Mouse (Mus musculus): Measurements from ENCODE around the gene Gmps.

The Gmps gene

DNA sequence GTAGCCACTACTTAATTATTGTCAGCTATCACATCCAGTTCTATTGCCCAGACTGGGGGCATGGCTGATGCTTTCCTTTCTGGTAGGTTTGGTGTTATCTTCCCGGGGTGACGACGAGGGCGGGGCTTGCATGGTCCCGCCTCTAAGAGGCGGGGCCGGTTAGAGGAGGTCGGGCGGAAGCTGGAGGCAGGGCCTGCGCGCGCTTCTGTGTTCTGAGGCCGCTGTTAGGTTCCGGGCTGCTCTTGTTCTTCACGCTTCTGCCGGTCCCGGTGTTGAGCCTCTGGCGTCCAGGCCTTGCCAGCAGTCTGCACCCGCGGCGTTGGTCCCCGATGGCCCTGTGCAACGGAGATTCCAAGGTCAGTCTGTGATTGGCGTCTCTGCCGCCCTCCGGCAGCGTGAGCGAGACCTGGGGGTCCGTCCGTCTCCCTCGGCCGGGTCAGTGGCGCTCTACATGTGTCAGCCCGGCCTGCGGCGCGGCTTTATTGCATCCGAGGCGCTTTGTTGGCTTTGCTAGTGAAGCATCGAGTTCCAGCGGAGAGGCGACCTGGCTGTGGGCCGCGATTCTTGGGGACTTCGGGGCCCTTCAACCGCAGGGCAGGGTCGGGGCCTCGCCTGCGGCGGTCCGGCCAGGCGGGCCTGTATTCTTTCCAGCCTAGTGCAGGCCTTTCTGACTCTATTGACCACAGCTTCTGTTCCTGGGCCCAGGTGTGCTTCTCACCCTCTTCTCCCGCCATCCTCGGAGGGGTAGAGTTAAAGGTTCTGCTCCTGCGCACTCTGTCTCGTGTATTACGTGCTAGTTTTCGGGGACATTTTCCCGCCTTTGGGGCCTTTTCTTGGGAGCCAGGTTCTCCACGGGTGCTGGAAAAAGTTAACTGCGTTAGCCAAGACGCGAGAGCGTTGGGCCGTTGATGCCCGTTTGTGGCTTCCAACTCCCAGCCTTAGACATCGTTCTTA is at the start of gene Gmps:
Gmps (plus strand) TSS at position 152 of the 954 bp plus-strand sequence.
- DNase-seq: peak; percentile 86

DNA sequence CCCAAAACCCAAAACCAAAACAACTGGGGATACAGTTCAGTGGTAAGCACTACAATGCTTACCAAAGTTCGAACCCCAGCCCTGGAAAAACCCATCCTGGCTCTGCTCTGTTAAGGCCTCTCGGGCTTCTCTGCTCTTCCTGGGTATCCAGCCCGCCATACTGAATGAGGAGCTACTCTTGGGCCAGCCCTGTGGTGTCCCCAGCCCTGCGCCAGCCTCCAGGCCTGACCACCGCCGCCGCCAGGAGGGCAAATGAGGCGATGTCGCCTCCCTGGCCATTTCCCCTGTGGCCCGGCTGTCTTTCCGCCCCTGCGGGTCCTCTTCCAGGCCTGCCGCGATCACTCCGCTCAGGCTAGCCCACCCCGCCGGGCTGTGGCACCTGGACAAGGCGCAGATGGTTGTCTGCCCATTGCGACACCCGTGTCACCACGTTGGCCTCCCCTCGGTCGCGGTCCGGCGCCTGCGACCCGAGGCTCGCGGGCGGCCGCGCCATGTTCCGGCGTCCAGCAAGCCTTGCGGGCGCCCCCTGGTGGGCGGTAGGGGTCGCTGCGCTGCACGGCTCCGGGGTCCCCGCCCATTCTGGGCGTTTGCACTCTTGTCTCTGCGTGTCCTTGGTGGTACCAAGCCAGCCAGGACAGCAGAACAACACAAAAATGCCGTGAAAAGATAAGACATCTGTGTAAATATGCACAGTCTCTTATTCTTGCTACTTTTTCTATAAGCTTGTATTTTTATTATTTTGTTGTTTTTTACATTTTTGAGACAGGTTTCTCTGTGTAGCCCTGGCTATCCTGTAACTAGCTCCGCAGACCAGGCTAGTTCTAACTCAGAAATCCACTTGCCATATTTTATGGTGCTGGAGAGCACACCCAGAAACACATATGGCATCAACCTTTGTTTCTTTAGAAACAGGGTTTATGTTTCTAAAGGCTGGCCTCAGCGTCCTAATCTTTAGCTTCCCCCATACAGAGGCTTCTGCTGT is 46.7 kb upstream of the Gmps start, which contains the start of gene E130311K13Rik:
E130311K13Rik (minus strand) TSS at position 595 of the 982 bp plus-strand sequence.
- DNase-seq: peak; percentile 94

DNA sequence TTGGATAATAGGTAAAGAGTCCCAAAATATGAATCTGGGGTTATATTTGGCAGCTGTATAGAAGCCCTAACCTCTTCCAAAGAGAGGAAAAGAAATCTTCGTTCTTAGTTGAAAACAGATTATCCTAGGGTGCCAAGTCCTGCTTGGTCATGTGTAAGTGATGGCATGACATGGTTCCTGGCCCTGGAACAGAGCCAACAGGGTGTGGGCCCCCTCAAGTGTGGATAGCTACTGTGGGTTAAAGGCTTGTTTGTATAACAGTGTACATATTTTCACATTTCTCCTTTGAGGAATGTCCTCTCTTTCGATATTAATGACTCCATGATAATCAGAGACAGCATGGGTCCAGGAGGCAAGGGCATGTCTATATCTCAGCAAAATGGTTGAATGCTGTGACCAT is 37.0 kb upstream of the Gmps start:
- no peak for DNase-seq

DNA sequence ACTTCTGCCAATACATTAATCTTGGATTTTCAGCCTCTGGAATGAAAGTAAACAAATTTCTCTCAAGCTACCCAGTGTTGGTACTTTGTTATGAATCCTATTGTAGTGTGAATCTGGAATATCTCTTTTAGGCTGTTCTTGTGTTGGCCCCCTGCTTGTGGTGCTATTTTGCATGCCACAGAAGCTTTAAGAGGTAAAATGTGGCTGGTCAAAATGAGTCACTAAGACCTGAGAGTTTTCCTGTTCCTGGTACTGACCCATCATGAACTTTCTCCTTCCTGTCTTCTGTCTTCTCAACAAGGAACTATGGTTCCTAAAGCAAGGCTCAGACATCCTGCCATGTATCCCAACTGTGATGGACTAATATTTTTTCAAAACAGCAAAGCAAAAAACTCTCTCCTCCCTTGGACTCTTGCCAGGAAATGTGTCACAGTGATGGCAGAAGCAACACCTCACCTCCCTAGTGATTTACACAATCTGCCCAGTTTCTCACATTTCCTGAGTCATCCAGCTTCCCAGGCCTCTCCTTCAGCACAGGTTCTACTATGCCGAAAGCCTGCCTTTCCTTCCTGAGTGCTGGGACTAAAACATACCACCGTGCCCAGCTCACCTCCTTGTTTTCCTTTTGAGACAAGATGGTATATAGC is 34.6 kb upstream of the Gmps start:
- DNase-seq: no peak

DNA sequence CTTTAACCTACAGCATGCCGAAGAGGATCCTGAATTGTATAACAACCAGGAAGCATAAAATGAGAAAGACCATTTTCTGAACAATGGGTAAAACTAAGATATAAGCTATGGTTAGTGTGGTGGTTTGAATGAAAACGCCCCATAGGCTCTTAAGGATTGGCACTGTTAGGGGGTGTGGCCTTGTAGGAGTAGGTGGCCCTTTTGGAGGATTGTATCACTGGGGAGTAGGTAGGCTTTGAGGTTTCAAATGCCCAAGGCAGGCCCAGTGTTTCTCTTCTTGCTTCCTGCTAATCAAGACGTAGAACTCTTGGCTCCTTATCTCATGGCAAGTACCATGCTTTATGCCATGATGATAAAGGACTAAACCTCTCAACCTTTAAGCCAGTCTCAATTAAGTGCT is 26.1 kb upstream of the Gmps start:
- DNase-seq: no peak

DNA sequence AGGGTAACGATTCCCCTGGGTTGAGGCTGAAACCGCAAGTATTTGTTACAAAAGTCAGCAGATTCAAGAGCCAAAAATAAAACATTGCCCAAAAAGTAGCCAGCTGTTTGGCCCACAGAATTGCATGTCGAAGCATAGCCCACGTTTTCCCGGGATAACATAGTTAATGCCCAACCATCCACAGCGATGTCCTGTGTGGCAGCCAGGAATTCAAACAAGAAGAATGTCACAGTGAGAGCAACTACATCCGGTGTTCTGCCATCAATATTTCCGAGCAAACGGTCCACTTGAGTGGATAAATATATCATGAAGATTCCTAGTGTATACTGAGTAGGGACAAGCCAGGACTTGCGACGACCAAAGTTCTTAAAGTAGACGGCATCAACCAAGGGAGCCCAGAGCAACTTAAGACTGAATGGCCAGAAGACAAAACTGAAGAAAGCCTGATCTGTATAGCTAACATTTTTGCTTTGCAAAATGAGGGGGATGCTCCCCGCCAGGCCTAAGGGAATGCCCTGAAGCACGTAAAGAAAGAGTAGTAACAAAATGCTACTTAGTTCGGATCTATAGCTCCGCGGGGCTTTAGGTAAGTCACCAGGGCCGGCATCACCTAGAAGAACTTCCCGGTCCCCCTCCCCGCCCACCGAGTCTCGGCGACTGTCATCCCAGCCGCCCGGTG is 12.3 kb upstream of the Gmps start:
- no peak for DNase-seq

DNA sequence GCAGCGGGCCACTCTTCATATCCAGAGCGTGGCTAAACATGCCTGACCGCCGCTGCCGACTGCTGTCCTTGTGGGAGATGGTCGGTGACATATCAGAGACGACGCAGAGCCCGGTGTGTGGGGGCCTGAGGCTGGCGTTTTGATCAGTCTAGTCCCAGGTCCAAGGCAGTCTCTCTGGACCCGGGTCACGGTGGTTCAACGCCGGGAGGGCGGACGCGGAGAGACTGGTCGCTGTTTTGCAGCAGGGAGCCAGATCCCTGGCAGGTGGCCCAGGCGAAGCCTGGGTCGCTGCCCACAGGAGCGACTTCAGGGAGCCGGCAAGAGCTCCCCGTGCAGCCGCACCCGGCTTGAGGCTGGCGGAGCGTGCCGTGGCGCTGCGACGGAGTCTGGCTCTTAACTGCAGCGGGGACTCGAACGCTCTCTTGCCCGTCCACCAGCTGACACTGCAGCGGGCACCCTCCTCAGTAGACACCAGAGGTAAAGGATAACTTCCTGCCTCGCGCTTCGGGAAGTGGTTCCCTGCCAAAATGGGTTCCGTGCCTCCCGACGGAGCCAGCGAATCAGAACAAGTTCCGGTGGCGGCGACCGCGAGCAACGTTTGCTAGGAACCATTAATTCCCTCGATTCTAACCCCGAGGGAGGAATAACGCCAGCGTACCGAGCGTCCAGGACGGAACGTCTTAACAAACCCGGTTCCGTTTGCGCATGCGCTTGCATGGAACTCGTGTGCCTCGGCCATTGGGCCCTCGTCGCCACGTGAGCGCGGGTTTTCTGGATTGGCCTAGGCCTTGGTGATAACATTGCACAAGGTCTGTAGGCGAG is 11.6 kb upstream of the Gmps start, which contains the start of gene Slc33a1:
Slc33a1 (minus strand) TSS at position 669 of the 822 bp plus-strand sequence.
- peak; percentile 100 for DNase-seq

DNA sequence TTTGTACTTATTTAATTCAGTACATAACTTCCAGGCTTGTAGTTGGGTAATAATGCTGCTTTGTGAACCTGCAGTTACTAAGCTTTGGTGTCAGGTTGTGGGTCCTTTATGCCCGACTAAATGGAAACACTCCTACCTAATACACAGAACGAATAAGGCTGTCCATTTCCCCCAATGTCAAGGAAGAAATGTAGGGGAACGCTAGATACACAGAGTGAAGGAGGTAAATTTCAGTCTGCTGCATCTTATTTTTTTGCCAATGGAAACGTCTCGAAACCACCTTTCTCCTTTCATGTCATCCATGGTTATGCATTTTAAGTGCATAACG is 11.0 kb upstream of the Gmps start:
- no peak for DNase-seq

DNA sequence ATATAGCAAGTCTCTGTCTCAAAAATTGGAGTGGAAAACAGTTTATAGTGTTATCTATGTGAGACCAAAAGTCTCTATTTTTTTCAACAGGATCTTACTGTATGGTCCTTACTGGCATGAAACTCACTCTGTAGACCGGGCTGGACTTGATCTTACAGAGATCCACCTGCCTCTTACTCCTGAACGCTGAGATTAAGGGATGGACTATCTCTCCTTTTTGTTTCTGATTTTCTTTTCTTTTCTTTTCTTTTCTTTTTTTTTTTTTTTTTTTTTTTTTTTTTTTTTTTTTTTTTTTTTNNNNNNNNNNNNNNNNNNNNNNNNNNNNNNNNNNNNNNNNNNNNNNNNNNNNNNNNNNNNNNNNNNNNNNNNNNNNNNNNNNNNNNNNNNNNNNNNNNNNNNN is 10.0 kb upstream of the Gmps start:
- no peak for DNase-seq

DNA sequence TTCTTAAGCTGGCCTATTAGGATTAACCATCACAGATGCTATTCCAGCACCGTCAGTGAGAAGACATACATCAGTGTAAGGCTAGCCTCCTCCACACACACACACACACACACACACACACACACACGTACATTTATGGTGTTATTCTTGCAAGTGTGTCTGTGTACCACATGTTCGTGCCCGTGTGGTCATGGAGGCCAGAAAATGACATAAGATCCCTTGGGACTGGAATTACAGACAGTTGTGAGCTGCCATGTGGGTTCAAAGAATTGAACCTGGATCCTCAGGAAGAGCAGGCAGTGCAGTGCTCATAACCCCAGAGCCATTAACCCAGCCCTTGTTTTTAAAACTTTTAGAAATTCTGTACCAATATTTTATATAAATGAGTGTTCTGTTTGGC is 2.0 kb downstream of the Gmps start:
- no peak for DNase-seq

DNA sequence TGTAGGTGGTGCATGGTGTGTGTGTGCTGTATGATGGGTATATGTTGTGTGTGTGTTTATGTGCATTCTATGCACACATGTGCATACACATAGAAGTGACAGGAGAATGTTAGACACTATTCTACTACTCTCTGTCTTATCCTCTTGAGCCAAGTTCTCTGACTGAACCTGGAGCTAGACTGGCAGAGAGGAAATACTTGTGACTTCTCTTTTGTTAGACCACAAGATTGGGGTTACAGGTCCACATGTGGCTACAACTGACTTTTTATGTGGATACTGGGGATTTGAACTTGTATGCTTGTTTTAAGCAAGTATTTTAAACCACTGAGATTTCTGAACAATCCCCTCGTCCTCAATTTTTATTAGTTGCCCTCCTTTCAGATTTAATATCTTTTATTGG is 10.8 kb downstream of the Gmps start:
- DNase-seq: no peak

DNA sequence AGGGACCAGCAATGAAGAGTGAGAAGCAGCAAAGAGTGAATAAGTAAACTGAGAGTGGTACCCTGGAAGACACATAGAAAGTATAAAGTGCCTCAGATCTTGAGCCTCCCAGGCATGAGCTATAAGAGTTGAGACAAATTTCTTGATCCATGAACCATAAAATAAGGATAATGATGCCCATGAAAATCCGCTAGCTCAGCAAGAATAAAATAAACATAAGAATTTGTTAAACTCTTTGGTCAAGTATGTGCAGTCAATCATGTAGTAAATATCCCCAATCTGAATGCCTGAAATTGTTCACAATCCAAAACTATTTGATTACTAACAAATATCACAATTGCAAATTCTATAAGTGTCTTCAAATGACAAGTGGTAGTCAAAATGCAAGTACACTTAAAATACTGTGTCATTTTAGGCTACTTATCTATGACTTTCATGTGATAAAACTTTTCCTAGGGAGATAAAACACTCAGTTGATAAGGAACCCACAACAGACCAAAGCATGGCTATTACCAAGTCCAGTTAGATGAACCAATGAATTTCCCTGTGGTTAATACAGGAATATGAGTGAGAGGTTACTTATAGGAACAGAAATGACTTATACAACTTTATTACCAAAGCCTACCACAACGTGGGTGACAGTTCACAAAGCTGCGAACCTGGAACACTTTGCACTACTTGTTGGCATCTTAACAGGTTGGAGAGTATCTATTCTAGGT is 13.0 kb downstream of the Gmps start:
- DNase-seq: no peak

DNA sequence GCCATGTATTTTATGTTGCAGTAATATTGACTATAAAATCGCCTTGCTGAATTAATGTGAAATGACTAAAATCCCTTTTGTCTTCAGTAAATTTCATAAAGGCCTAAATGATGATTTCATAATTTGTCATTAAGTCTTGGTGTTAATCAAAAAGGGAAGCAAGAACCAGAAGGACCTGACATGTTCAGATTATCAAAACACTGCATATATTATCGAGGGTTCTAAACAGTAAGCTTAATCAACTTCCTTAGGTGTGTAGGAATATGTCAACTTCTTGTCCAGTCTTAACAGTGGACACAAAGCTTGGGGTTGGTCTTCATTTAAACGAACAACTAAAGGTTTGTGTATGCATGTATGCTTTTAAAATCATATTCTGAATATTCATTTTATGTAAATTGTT is 45.5 kb downstream of the Gmps start:
- no peak for DNase-seq

DNA sequence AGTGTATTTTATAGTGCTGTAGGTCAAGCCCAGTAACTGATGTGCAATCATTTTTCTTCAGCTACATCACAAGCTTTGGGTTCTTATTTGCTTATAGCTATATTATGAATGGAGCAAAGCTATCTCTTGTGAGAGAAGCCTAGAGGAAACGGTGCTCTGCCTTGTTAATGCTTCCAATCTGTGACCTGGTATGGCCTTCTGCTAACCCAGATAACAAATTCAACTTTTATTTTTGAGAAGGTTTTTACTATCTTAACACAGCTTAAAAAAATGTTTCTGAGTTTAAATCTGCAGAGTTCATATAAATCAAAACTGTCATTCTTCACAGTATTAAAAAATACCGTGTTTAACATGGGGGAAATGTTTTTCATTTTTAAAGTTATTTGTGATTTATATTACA is 46.0 kb downstream of the Gmps start:
- DNase-seq: no peak

DNA sequence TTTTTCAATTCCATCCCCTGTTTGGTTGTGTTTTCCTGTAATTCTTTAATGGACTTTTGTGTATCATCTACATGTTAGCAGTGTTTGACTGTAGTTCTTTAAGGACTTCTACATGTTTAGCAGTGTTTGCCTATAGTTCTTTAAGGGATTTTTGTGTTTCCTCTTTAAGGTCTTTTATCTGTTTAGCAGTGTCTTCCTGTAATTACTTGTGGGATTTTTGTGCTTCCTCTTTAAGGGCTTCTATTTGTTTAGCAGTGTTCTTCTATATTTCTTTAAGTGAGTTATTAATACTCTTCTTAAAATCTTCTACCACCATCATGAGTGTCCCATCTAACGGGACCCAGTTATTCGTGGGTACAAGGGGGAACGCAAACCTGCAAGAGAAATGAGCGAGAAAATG is 53.9 kb downstream of the Gmps start:
- no peak for DNase-seq

DNA sequence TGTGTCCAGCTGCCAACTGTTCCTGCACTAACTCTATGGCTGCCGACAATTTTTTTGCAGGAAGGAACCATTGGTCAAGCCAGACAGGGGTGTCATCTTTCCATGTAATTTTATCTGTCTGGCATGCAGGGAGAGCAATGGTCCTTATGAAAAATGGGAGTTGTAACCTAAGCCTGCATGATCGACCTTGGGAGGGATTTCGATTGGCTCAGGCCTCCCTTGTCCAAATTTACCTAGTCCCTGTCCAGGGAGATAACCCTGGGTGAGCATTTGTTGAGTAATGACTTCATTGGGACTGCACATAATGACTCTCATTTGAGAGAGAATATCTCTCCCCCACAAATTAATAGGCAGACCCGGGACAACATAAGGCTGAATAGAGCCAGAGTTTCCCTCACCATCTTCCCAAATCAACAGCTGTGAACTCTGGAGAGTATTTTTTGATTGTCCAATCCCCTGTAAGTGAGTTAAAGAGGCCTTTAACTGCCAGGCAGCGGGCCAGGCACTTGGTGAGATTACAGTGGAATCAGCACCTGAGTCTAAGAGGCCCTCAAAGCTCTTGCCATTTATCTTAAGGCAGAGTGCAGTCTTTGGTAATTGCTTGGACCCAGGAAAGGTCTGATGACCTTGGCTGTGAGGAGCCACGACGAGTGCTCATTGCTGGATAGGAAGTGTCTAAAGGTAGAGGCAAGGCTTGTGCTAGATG is 62.4 kb downstream of the Gmps start:
- DNase-seq: no peak

DNA sequence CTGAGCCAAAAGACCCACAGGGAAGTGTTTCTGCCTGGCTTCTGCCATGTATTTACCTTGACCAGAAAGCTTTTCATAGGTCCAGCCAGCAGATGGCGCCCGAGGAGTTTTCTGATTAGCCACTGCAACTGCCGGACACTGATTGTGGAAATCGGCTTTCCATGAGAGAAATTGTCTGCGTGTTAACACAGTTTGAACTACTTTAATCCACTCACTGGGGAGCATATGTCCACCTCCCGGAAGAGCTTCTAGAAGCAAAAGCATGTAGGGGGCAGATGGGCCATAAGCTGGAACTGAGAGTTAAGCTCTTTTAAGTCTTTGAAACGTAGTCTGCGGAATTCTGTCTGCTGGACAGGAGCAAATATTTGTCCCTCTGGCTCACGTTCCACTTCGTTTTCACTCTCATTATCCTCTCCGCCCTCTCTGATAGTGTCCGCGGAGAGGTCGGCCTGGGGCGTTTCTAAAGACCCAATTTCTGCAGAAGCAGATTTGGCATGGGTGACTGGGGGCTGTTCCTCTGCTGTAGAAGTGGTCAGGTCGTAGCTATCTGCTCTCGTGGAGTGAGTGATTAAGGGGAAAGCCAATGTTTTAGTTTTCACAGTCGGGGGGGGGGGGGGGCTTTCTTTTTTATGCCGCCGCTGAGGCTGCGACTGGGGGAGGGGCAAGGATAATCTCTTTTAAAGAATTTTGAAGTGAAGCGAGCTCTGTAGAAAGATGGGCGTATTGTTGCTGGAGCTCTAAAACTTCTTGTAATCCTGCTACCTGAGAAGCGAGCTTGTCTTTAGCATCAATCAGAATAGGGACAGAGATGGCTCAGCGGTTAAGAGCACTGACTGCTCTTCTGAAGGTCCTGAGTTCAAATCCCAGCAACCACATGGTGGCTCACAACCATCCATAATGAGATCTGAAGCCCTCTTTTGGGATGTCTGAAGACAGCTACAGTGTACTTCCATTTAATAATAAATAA is 64.2 kb downstream of the Gmps start:
- peak; percentile 96 for DNase-seq

Measured in right cerebral cortex, postnatal 4 days (tissue).